Mouse (Mus musculus): ENCODE results near the gene Ephb1.

- no peak for TF ChIP-seq CTCF (conservative IDR thresholded peaks at IDR 0.05; ENCODE audit: low read length)
- no peak for TF ChIP-seq POU5F1 (IDR thresholded peaks at IDR 0.05; ENCODE audit: borderline replicate concordance, low read length)
- no peak for TF ChIP-seq NANOG (IDR thresholded peaks at IDR 0.05; ENCODE audit: borderline replicate concordance, low read length)
Observed at GRCm38 (mm10) chr9:102096825-102097224, 257.7 kb downstream of the Ephb1 start.

All from E14TG2a.4 (cell line).